Mouse (Mus musculus): ENCODE results near the gene Agbl3. TPM values are rescaled to one million over a fixed set of nuclear protein-coding genes. Genes with fewer than 3 reads are reported as not detected.

Gene Agbl3
- total and polyA plus RNA-seq, 2 experiments from 2014 or later: 20.7 to 23.3 TPM

DNA sequence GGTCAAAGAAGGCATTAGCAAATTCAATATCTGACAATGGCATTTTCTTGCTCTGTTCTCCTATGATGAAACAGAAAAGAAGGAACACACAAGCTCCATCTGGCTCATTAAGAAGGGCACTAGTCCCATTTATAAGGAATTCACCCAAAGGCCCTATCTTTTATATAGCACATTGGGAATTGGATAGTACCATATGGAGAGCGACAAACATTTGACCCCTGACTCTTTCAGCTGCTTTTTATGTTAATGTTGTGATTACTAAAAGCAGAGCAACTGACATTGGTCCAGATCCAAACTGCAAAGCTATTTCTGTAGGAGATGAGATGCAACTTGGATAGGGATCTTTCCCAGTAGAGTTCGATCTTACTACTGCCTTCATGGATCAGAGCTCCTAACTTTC, 21.9 kb upstream of the Agbl3 start:
- peaks cover 10% of the 10 kb centered on the region for H3K36me3 ChIP-seq (ENCODE audit: insufficient read depth, low read length)
- H3K9ac ChIP-seq (replicated peaks; ENCODE audit: low read length, poor library complexity, severe bottlenecking): no peak overlapping the region
- no peak for TF ChIP-seq CTCF (IDR thresholded peaks at IDR 0.05)
- DNase-seq (ENCODE audit: low spot score): no peak
- no peaks in the 10 kb centered on the region for H3K27me3 ChIP-seq (ENCODE audit: insufficient read depth, low read length)
- no peak overlapping the region for H3K4me2 ChIP-seq (ENCODE audit: low read depth, low read length, poor library complexity, severe bottlenecking)
- H3K9me3 ChIP-seq (ENCODE audit: low read length): no peaks in the 10 kb centered on the region
- no peak overlapping the region for H3K4me3 ChIP-seq (ENCODE audit: low read depth, low read length)
- H3K27ac ChIP-seq (ENCODE audit: low read depth, low read length): no peak overlapping the region
- ATAC-seq (ENCODE audit: low FRiP score): no peak
- no peaks in the 10 kb centered on the region for H3K4me1 ChIP-seq (ENCODE audit: insufficient read depth, low read length)
- WGBS: 95% methylated on average over 2 of the region's 2 CpGs

DNA sequence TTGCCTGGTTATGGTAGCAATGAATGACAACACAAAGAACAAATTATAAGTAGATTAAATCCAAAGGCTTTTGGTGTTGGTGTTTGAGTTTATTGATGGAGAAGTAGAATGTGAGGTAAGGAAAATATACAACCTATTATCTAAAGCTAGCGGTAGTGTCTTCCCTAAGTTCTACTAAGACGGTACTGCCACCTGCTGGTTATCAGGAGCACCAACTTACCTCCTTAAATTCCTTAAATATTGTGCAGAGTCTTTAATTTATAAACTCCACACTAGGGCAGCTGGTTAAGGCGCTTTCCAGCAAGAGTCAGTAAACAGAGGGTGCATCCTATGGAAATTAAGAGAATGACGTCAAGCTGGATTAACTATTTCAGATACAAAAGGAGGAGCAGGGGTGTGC, 20.2 kb upstream of the Agbl3 start:
- peak; percentile 83 for DNase-seq (ENCODE audit: low spot score)
- Histone ChIP-seq H3K4me3 (ENCODE audit: low read depth, low read length) (no peak overlapping the region), H3K36me3 (ENCODE audit: insufficient read depth, low read length) (peaks cover 10% of the 10 kb centered on the region), H3K4me2 (ENCODE audit: low read depth, low read length, poor library complexity, severe bottlenecking) (no peak overlapping the region), H3K4me1 (ENCODE audit: insufficient read depth, low read length) (no peaks in the 10 kb centered on the region), H3K27ac (ENCODE audit: low read depth, low read length) (no peak overlapping the region), H3K9me3 (ENCODE audit: low read length) (no peaks in the 10 kb centered on the region), H3K27me3 (ENCODE audit: insufficient read depth, low read length) (no peaks in the 10 kb centered on the region), H3K9ac (replicated peaks; ENCODE audit: low read length, poor library complexity, severe bottlenecking) (no peak overlapping the region)
- TF ChIP-seq CTCF (IDR thresholded peaks at IDR 0.05): peak; percentile 79
- 38% methylated on average over 4 of the region's 4 CpGs for WGBS
- ATAC-seq (ENCODE audit: low FRiP score): no peak

DNA sequence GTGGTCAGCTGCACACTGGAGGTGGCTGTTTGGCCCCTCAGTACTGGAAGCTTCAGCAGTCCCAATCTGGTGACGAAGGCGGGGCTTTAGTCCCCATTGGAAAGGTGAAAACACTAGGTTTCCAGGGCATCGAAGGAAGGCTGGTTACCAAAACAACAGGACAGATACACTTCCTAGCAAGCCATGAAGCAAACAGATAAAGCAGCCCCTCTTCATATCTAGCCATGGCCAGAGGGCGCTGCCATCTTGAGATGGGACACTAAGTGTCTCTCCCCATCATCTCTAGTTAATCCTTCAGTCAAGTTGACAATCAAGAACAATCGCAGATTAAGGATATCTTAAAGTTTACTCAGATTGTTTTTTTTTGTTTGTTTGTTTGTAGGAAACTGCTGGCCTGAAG, 14.5 kb upstream of the Agbl3 start:
- WGBS: 93% methylated on average over 5 of the region's 5 CpGs
- no peak for TF ChIP-seq CTCF (IDR thresholded peaks at IDR 0.05)
- ATAC-seq (ENCODE audit: low FRiP score): no peak

DNA sequence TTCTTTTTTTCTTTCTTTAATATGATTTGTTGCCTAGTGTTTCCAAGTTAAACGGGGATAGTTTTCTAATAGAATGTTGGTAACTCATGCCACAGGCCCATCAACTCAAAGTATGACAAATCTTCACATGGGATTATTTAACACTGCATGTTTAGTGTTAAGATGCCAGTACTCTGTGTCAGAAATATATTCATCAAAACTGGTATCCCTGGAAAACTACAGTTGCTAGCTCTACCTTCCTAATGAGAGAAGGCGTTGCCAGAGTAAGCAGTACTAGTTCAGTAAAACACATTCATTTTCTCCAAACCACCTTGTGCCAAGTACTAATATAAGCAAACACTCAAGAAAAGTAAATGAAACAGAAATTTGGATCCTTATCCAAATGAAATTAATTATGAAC, 10.2 kb upstream of the Agbl3 start:
- no peak for TF ChIP-seq CTCF (IDR thresholded peaks at IDR 0.05)
- Histone ChIP-seq H3K4me2 (ENCODE audit: low read depth, low read length, poor library complexity, severe bottlenecking) (no peak overlapping the region), H3K4me3 (ENCODE audit: low read depth, low read length) (no peak overlapping the region), H3K9ac (replicated peaks; ENCODE audit: low read length, poor library complexity, severe bottlenecking) (no peak overlapping the region), H3K27me3 (ENCODE audit: insufficient read depth, low read length) (no peaks in the 10 kb centered on the region), H3K4me1 (ENCODE audit: insufficient read depth, low read length) (no peaks in the 10 kb centered on the region), H3K27ac (ENCODE audit: low read depth, low read length) (no peak overlapping the region), H3K9me3 (ENCODE audit: low read length) (no peaks in the 10 kb centered on the region), H3K36me3 (ENCODE audit: insufficient read depth, low read length) (peaks cover 11% of the 10 kb centered on the region; the same call in 1 of the 2 replicates)
- DNase-seq (ENCODE audit: low spot score) (no peak), ATAC-seq (ENCODE audit: low FRiP score) (no peak)
- 97% methylated on average over 2 of the region's 2 CpGs for WGBS

More for the DNA sequence above, 14.5 kb upstream of the Agbl3 start:
- Histone ChIP-seq H3K9me3 (ENCODE audit: low read length) (no peaks in the 10 kb centered on the region), H3K27me3 (ENCODE audit: insufficient read depth, low read length) (no peaks in the 10 kb centered on the region), H3K27ac (ENCODE audit: low read depth, low read length) (no peak overlapping the region), H3K4me1 (ENCODE audit: insufficient read depth, low read length) (no peaks in the 10 kb centered on the region), H3K36me3 (ENCODE audit: insufficient read depth, low read length) (peaks cover 12% of the 10 kb centered on the region), H3K4me3 (ENCODE audit: low read depth, low read length) (no peak overlapping the region), H3K4me2 (ENCODE audit: low read depth, low read length, poor library complexity, severe bottlenecking) (no peak overlapping the region), H3K9ac (replicated peaks; ENCODE audit: low read length, poor library complexity, severe bottlenecking) (no peak overlapping the region)
- DNase-seq (ENCODE audit: low spot score): no peak

DNA sequence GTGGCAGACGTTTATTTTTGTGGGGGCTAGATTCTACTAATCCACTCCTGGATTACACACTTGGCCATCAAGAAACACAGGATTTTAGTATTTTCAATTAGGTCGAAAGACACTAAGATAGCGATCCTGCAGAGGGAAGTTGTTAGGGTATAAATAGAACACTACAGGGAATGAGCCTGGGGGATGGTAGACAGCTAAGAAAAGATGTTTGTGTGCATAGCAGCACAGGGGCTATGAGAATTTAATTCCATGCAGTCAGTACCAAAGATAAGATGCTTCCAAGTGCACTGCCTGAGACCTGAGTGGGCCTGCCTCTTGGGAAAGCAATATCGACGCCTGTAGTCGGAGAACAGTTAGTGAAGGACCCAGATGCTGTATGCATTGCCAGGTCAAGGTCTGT, 9.7 kb upstream of the Agbl3 start:
- no peak overlapping the region for H3K9ac ChIP-seq (replicated peaks; ENCODE audit: low read length, poor library complexity, severe bottlenecking)
- WGBS: 86% methylated on average over 6 of the region's 6 CpGs
- peaks cover 11% of the 10 kb centered on the region; the same call in 1 of the 2 replicates for H3K36me3 ChIP-seq (ENCODE audit: insufficient read depth, low read length)
- H3K27me3 ChIP-seq (ENCODE audit: insufficient read depth, low read length): no peaks in the 10 kb centered on the region
- no peaks in the 10 kb centered on the region for H3K4me1 ChIP-seq (ENCODE audit: insufficient read depth, low read length)
- H3K4me2 ChIP-seq (ENCODE audit: low read depth, low read length, poor library complexity, severe bottlenecking): no peak overlapping the region
- ATAC-seq (ENCODE audit: low FRiP score) (no peak), DNase-seq (ENCODE audit: low spot score) (no peak)
- no peak for TF ChIP-seq CTCF (IDR thresholded peaks at IDR 0.05)
- H3K27ac ChIP-seq (ENCODE audit: low read depth, low read length): no peak overlapping the region
- H3K4me3 ChIP-seq (ENCODE audit: low read depth, low read length): no peak overlapping the region
- no peaks in the 10 kb centered on the region for H3K9me3 ChIP-seq (ENCODE audit: low read length)

DNA sequence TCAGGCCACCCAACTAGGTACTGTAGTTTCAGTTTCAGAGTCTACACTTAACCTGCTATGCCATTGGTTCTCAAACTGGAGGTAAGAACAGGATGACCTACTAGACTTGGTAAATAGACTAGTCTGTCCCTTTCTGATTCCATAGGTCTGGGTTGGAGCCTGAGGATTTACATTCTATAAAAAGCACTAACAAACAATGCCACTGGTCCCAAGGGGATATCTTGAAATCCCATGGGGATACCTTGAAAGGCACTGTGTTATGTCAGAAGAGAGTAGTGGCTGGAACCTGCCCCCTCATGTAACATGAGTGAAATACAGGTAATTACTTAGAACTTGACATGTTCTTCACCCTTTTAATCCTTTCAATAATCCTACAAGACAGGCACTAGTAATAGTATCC, 3.8 kb upstream of the Agbl3 start:
- Histone ChIP-seq H3K4me2 (ENCODE audit: low read depth, low read length, poor library complexity, severe bottlenecking) (no peak overlapping the region), H3K9ac (replicated peaks; ENCODE audit: low read length, poor library complexity, severe bottlenecking) (no peak overlapping the region), H3K4me1 (ENCODE audit: insufficient read depth, low read length) (no peaks in the 10 kb centered on the region), H3K36me3 (ENCODE audit: insufficient read depth, low read length) (peaks cover 5% of the 10 kb centered on the region; the same call in 1 of the 2 replicates), H3K27ac (ENCODE audit: low read depth, low read length) (no peak overlapping the region), H3K27me3 (ENCODE audit: insufficient read depth, low read length) (no peaks in the 10 kb centered on the region), H3K9me3 (ENCODE audit: low read length) (no peaks in the 10 kb centered on the region), H3K4me3 (ENCODE audit: low read depth, low read length) (no peak overlapping the region)
- no peak for TF ChIP-seq CTCF (IDR thresholded peaks at IDR 0.05)
- no peak for DNase-seq (ENCODE audit: low spot score)
- no peak for ATAC-seq (ENCODE audit: low FRiP score)
